Mouse (Mus musculus) olfactory bulb, adult 2 months (tissue): ENCODE data around the gene Gm11992.

Source experiments
- CTCF ChIP-seq: fragments of 200-500 bp; IDR thresholded peaks from 2 replicates; pipeline ENCODE4 v1.5.1; 2012; ENCODE audit warnings: low read depth, mild to moderate bottlenecking, low read length, moderate library complexity; ENCODE audit not compliant: insufficient read depth
- POLR2A ChIP-seq: fragments of 200-500 bp; IDR thresholded peaks from 2 replicates; pipeline ENCODE4 v1.6.1; 2012; ENCODE audit warnings: mild to moderate bottlenecking, low read depth, low read length, moderate library complexity; ENCODE audit not compliant: insufficient read depth

DNA sequence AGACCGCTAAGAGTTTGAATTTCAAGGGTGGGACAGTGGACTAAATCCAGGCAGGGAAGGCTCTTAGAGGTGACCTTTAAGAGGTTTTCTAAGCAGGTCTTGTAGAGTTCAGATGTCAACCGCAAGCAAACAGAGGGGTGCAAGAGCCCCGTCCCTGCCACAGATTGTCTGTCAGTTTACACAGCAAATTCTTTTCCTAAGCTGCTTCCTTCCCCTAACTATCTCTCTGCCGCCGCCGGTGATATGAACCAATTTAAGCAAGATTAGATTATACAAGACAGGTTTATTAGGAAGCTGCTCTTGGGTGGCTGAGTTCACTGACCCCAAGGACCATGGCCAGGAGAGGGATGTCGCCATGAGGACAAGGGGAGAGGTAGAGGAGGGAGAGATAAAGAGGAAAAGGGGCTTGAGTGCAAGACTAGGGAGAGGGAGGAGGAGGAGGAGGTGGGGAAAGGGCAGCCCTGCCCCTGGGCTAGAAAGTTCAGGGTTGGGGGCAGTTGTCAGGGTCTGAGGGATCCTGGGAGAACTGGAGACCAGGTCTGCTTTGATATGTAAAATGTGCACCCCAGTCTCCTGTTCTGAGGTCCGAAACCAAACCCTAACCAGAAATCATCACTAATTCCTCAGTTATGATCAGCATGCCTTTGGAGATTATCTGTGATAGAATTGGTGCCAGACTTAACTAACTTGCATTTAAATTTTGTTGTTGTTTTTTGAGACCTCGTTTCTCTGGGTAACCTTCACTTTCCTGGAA is 67.2 kb downstream of the Gm11992 start:
- TF ChIP-seq CTCF (no peak), POLR2A (no peak)
